Mouse (Mus musculus): Measurements from ENCODE around the gene Utp14b.

- TF ChIP-seq CTCF (IDR thresholded peaks at IDR 0.05; ENCODE audit: low read depth) (no peak), EP300 (optimal IDR thresholded peaks at IDR 0.05) (no peak)
Measured at GRCm38 (mm10) chr1:78666585-78666984, 8.7 kb downstream of the Utp14b start.
